Mouse (Mus musculus) left cerebral cortex, postnatal 14 days (tissue): Measurements from ENCODE around the gene Ly6g6f. TPM values are rescaled to one million over a fixed set of nuclear protein-coding genes. Genes with fewer than 3 reads are reported as not detected.
"Not testable (repeated sequence)": the region's sequence is repeated elsewhere in the genome, so short reads cannot be mapped to it uniquely, and the experiment has no call there.

Source experiments
- DNase-seq, 2 experiments: peaks; one replicate each; pipeline ENCODE4 v3.0.0; 2021 to 2022; ENCODE audit warnings: low spot score in 2 of 2, mixed read lengths in 1 of 2
- intact Hi-C: fragments of 180-260 bp; cut with DNase I; formaldehyde crosslinking; loops from one replicate; pipeline ENCODE4 v1.15.1; 2025
- long read RNA-seq, 2 experiments: library from polyadenylated mRNA; stranded (forward); transcript quantifications; one replicate each; pipeline ENCODE4 v2.0.0; 2021
- total RNA-seq, 2 experiments: library from RNA; stranded (reverse); gene quantifications; 2 replicates each; pipeline ENCODE4 v1.2.3; 2021

The Ly6g6f gene
- total RNA-seq = not detected
- long read RNA-seq, experiment 1 = 0 reads
- long read RNA-seq, experiment 2 = 0 reads

- no peak for DNase-seq
- intact Hi-C loops = no loop called here
Measured at GRCm38 (mm10) chr17:35085208-35085865, at the start of gene Ly6g6f. Gene Ly6g6f, minus strand, starts transcription at chr17:35085610.

GRCm38 (mm10) chr17:35134801-35135590, 49.6 kb upstream of the Ly6g6f start, which contains the start of gene Bag6:
Gene Bag6, plus strand, starts transcription at chr17:35135178.
- DNase-seq = peak; percentile 94 to 96
- intact Hi-C loops = no loop called here

- intact Hi-C loops = no loop called here
- DNase-seq = no peak
Measured at GRCm38 (mm10) chr17:35133517-35133916, 48.1 kb upstream of the Ly6g6f start.

- DNase-seq = no peak
Measured at GRCm38 (mm10) chr17:35132174-35132560, 46.8 kb upstream of the Ly6g6f start.

GRCm38 (mm10) chr17:35131500-35132173, 46.2 kb upstream of the Ly6g6f start, which contains the start of gene Apom:
Gene Apom, minus strand, starts transcription at chr17:35132050.
- DNase-seq = no peak
- intact Hi-C loops = no loop called here

More at GRCm38 (mm10) chr17:35132174-35132560, 46.8 kb upstream of the Ly6g6f start:
- intact Hi-C loops = no loop called here

- no peak for DNase-seq
- intact Hi-C loops = no loop called here
Measured at GRCm38 (mm10) chr17:35131038-35131437, 45.6 kb upstream of the Ly6g6f start.

- no peak for DNase-seq
- intact Hi-C loops = no loop called here
Measured at GRCm38 (mm10) chr17:35128996-35129395, 43.6 kb upstream of the Ly6g6f start.

GRCm38 (mm10) chr17:35127017-35127416, 41.6 kb upstream of the Ly6g6f start:
- DNase-seq = no peak
- intact Hi-C loops = no loop called here

- peak; percentile 31 to 71 for DNase-seq
- intact Hi-C loops = no loop called here
Measured at GRCm38 (mm10) chr17:35126206-35126611, 40.8 kb upstream of the Ly6g6f start, which contains the start of gene D17H6S53E. Gene D17H6S53E, plus strand, starts transcription at chr17:35126373.

- intact Hi-C loops = no loop called here
- DNase-seq = no peak
Measured at GRCm38 (mm10) chr17:35125578-35125977, 40.2 kb upstream of the Ly6g6f start.

- no peak for DNase-seq
- intact Hi-C loops = no loop called here
Measured at GRCm38 (mm10) chr17:35125081-35125480, 39.7 kb upstream of the Ly6g6f start.

GRCm38 (mm10) chr17:35124261-35124896, 39.0 kb upstream of the Ly6g6f start:
- intact Hi-C loops = loop anchor here (5.0 kb wide), 1 partner anchor 113 kb away; the partner anchor contains the start of gene Nfkbil1
- DNase-seq = not testable (repeated sequence)

- DNase-seq = not testable (repeated sequence)
- intact Hi-C loops = loop anchor here (5.0 kb wide), 1 partner anchor 114 kb away; the partner anchor contains the start of gene Nfkbil1
Measured at GRCm38 (mm10) chr17:35123287-35123686, 37.9 kb upstream of the Ly6g6f start.

- intact Hi-C loops = loop anchor here (5.0 kb wide), 1 partner anchor 115 kb away; the partner anchor contains the start of gene Nfkbil1
- DNase-seq = peak; percentile 73 to 89
Measured at GRCm38 (mm10) chr17:35121871-35122303, 36.5 kb upstream of the Ly6g6f start, which contains the start of gene Csnk2b. Gene Csnk2b, minus strand, starts transcription at chr17:35122053.

- DNase-seq = peak; percentile 98 to 99
- intact Hi-C loops = loop anchor here (5.0 kb wide), 1 partner anchor 116 kb away; the partner anchor contains the start of gene Nfkbil1
Measured at GRCm38 (mm10) chr17:35121143-35121799, 35.9 kb upstream of the Ly6g6f start, which contains the start of gene Gpank1. Gene Gpank1, plus strand, starts transcription at chr17:35121455.

- peak in 1 of 2 experiments; percentile 37 for DNase-seq
- intact Hi-C loops = loop anchor here (5.0 kb wide), 1 partner anchor 117 kb away; the partner anchor contains the start of gene Nfkbil1
Measured at GRCm38 (mm10) chr17:35120745-35121142, 35.3 kb upstream of the Ly6g6f start.

GRCm38 (mm10) chr17:35115046-35116019, 29.9 kb upstream of the Ly6g6f start, which contains the start of gene Ly6g5b:
Gene Ly6g5b, minus strand, starts transcription at chr17:35115428.
- DNase-seq = no peak
- intact Hi-C loops = no loop called here
